Mouse (Mus musculus): Measurements from ENCODE around the gene Ddx52. TPM values are rescaled to one million over a fixed set of nuclear protein-coding genes. Genes with fewer than 3 reads are reported as not detected.

The Ddx52 gene
- polyA plus RNA-seq, 1 experiment from 2014 or later, result 13.0 TPM

DNA sequence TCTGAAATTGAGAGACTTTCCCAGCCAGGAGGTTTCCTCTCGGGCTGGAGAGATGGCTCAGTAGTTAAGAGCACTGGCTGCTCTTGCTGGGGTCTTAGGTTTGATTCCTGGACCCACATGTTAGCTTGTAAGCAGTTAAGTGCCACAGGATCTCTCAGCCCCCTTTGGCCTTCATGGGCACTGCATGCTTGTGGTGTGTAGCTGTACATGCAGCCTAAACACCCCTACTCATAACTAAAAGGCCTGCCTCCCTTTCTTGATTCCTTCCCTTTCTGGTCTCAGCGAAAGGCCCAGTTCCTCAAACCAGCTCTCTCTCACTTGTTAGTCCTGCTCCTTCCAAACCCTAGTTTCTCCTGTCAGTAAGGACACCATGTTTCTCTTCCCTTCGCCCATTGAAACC is 27.2 kb downstream of the Ddx52 start:
- Histone ChIP-seq H3K27ac (replicated peaks) (no peak overlapping the region), H3K27me3 (no peaks in the 10 kb centered on the region), H3K9me3 (replicated peaks) (no peaks in the 10 kb centered on the region), H3K4me1 (replicated peaks) (peaks cover 36% of the 10 kb centered on the region), H3K4me2 (no peak overlapping the region), H3K4me3 (replicated peaks) (no peak overlapping the region), H3K9ac (no peak overlapping the region), H3K36me3 (replicated peaks) (peaks cover 31% of the 10 kb centered on the region)
- WGBS (ENCODE audit: insufficient replicate concordance), result 72% methylated on average over 3 of the region's 3 CpGs
- ATAC-seq (ENCODE audit: insufficient read depth), result no peak

DNA sequence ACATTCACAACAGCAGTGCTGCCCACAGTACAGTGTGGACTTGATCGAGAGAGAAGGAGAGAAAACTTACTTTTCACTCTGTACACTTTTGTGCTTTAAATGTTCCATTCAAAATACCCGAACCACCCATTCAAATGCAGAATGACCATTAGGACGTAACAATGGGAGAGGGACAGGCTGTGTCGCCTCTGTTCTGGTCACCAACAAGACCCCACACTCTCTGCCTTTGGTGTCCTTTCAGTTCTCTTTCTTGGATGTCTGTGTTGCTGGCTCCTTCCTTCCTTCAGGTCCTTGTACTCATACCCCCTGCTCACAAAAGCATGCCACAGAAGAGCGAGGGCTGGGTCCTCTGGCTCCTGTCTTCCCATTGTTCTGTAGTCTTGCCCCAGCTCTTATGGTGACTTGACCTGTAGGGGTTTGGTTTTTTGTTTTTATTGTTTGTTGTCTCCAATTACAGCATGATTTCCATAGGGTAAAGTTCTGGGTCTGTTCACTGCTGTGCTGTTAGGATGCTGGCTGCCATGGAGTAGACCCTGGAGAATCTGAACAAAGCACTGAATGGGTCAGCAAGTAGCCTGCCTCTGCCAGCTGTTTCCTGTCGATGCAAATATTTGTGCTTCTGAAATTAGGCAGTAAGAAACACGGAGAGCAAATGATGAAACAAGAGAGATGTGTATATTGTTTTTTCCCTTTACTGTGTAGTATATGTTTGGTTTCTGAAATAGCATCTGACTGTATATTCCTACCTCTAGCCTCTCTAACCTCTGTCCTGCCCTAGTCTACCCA is 32.9 kb downstream of the Ddx52 start:
- Histone ChIP-seq H3K4me2 (peak overlapping the region; percentile 41; the same call in 1 of the 2 replicates), H3K36me3 (replicated peaks) (peaks cover 71% of the 10 kb centered on the region), H3K4me1 (replicated peaks) (peaks cover 20% of the 10 kb centered on the region), H3K27ac (replicated peaks) (no peak overlapping the region), H3K27me3 (no peaks in the 10 kb centered on the region), H3K4me3 (replicated peaks) (no peak overlapping the region), H3K9me3 (replicated peaks) (no peaks in the 10 kb centered on the region), H3K9ac (no peak overlapping the region)
- ATAC-seq (ENCODE audit: insufficient read depth), result no peak
- 74% methylated on average over 7 of the region's 7 CpGs for WGBS (ENCODE audit: insufficient replicate concordance)

DNA sequence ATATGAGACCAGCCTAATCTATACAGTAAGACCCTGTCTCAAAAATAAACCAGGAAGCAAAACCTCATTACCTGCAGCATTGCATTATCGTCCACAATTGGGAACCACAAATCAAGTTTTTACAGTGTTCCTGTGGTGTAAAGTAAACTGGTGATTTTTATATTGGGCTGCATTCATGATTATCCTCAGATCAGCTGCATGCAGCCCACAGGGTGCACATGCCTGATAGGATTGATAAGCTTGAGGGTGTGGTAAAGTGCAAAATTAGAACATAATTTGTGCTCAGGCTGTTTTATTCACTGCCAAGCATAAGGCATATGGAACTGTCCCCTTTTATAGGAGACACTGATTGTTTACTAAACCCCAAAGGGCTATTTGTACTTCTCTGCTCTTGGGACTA is 33.6 kb downstream of the Ddx52 start:
- Histone ChIP-seq H3K4me3 (replicated peaks) (no peak overlapping the region), H3K27ac (replicated peaks) (no peak overlapping the region), H3K9me3 (replicated peaks) (no peaks in the 10 kb centered on the region), H3K36me3 (replicated peaks) (peaks cover 72% of the 10 kb centered on the region), H3K4me1 (replicated peaks) (peaks cover 20% of the 10 kb centered on the region), H3K9ac (no peak overlapping the region), H3K4me2 (peak overlapping the region; percentile 41), H3K27me3 (no peaks in the 10 kb centered on the region)
- 25% methylated on average over 1 of the region's 1 CpGs for WGBS (ENCODE audit: insufficient replicate concordance)
- no peak; the same call in 1 of the 2 replicates for ATAC-seq (ENCODE audit: insufficient read depth)

DNA sequence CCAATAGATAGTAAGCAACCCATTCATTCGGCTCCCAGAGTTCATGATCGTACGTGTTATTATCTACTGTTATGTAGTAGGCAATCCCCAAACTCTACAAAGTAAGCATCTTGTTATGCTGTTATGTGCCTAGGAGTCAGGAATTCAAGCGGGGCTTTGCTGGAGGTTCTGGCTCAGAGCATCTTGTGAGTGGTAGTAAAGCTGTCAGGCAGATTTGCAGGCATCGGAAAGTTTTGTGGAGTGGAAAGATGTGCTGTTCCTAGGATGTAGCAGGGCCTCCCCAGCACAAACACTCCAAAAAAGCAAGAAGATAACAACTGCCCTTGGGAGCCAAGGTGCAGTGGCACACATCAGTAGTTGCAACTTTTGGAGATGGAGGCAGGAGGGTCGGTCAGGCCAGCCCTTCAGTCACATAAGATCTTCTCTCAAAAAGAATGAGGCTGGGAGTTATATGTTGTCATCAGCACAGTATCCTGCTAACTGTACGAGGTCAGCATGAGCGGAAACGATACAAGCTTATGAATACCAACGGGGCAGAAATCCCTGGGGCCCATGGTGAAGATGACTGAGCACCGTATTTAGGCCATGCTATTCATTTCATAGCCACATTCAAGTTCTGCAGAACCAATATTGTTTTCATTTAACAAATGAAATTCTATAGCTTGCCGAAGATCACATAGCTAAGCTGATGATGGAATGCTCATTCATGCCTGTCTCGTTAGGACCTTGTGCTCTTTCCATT is 34.5 kb downstream of the Ddx52 start:
- Histone ChIP-seq H3K9me3 (replicated peaks) (no peaks in the 10 kb centered on the region), H3K27ac (replicated peaks) (no peak overlapping the region), H3K4me1 (replicated peaks) (peaks cover 20% of the 10 kb centered on the region), H3K9ac (no peak overlapping the region), H3K36me3 (replicated peaks) (peaks cover 74% of the 10 kb centered on the region), H3K4me3 (replicated peaks) (no peak overlapping the region), H3K27me3 (no peaks in the 10 kb centered on the region), H3K4me2 (no peak overlapping the region)
- ATAC-seq (ENCODE audit: insufficient read depth), result no peak
- WGBS (ENCODE audit: insufficient replicate concordance), result 81% methylated on average over 13 of the region's 13 CpGs

DNA sequence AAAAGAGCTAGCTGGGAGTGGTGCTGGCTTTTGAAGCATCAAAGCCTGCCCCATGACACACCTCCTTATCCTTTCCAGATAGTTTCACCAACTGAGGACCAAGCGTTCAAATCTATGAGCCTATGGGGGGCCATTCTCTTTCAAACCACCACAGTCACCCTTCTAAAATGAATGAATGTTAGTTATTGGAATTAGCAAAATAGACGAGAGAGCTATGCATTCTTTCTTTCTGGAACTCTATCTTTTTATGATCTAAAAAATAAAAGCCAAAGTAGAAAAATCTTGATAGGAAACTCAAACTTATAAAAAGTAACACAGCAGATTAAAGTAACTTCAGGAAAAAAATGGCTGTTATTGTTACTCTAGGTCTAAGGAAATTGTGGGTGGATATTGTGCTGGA is 35.9 kb downstream of the Ddx52 start:
- Histone ChIP-seq H3K9me3 (replicated peaks) (no peaks in the 10 kb centered on the region), H3K36me3 (replicated peaks) (peaks cover 71% of the 10 kb centered on the region), H3K27ac (replicated peaks) (no peak overlapping the region), H3K4me3 (replicated peaks) (no peak overlapping the region), H3K9ac (no peak overlapping the region), H3K4me1 (replicated peaks) (peaks cover 20% of the 10 kb centered on the region), H3K27me3 (no peaks in the 10 kb centered on the region), H3K4me2 (no peak overlapping the region)
- 75% methylated on average over 2 of the region's 2 CpGs for WGBS (ENCODE audit: insufficient replicate concordance)
- ATAC-seq (ENCODE audit: insufficient read depth), result no peak

DNA sequence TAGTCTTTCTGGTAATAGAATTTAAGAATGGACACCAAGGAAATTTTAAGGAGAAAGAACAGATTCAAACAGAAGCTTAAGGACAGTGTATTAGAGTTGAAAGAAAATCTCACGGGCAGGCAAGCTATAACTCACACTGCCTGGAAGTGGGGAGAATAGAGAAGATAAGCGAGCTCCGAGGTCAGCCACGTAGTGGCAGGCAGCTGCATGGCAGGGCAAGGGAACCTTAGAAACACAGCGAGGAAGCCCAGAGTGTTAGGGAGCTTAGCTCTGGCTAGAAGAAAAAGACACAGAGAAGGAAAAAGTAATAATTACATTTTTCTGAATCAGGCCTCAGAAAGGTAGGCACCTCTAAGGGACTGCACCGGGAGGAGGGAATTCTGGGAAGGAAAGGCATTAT is 38.1 kb downstream of the Ddx52 start:
- no peak overlapping the region for H3K9ac ChIP-seq
- no peak overlapping the region for H3K27ac ChIP-seq (replicated peaks)
- no peaks in the 10 kb centered on the region for H3K27me3 ChIP-seq
- H3K9me3 ChIP-seq (replicated peaks), result no peaks in the 10 kb centered on the region
- no peak for ATAC-seq (ENCODE audit: insufficient read depth)
- peaks cover 79% of the 10 kb centered on the region for H3K36me3 ChIP-seq (replicated peaks)
- WGBS (ENCODE audit: insufficient replicate concordance), result 80% methylated on average over 6 of the region's 6 CpGs
- no peak overlapping the region for H3K4me3 ChIP-seq (replicated peaks)
- peaks cover 14% of the 10 kb centered on the region for H3K4me1 ChIP-seq (replicated peaks)
- H3K4me2 ChIP-seq, result no peak overlapping the region

DNA sequence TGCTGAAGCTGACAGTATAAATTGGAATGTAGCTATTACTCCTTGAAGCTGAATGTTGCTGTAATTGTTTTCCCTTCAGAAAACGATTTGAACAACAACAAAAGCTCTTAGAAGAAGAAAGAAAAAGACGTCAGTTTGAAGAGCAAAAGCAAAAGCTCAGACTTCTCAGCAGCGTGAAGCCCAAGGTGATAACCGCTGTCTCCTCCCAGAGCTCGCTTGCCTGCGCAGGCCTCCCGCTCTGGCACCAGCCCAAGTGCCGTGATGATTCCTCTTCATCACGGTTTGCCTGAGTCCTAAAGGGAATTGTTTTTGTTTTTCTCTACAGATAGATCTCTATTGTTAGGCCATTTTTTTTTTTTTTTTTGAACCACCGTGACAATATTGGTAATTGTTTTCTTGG is 39.5 kb downstream of the Ddx52 start:
- ATAC-seq (ENCODE audit: insufficient read depth), result no peak
- WGBS (ENCODE audit: insufficient replicate concordance), result 84% methylated on average over 10 of the region's 10 CpGs
- Histone ChIP-seq H3K4me1 (replicated peaks) (peaks cover under 1% of the 10 kb centered on the region), H3K4me3 (replicated peaks) (no peak overlapping the region), H3K9me3 (replicated peaks) (no peaks in the 10 kb centered on the region), H3K27ac (replicated peaks) (no peak overlapping the region), H3K36me3 (replicated peaks) (peaks cover 90% of the 10 kb centered on the region), H3K27me3 (no peaks in the 10 kb centered on the region), H3K9ac (no peak overlapping the region), H3K4me2 (no peak overlapping the region)

DNA sequence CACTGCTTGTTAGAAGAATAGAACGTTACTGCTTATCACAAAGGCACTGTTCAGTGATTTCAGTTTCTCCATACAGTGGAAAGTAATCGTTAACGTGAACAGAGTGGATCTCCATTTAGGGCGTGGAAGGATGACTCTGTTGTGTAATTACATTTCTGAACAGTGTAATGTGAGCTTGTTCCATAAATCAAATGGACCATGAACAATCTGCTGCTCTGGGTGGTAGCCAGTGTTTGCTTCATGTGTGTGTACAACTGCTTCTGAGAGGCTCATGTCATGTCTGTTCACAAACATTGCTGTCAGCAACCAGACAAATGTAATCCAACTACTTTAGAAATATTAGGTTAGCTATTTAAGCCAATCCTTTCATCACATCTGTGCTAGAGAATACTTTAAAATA is 49.8 kb downstream of the Ddx52 start:
- H3K27ac ChIP-seq (replicated peaks), result no peak overlapping the region
- H3K27me3 ChIP-seq, result no peaks in the 10 kb centered on the region
- H3K4me1 ChIP-seq (replicated peaks), result peaks cover 4% of the 10 kb centered on the region; the same call in 1 of the 2 replicates
- peaks cover 81% of the 10 kb centered on the region for H3K36me3 ChIP-seq (replicated peaks)
- 68% methylated on average over 4 of the region's 4 CpGs for WGBS (ENCODE audit: insufficient replicate concordance)
- no peak overlapping the region for H3K4me3 ChIP-seq (replicated peaks)
- no peak overlapping the region for H3K9ac ChIP-seq
- no peak for ATAC-seq (ENCODE audit: insufficient read depth)
- H3K9me3 ChIP-seq (replicated peaks), result no peaks in the 10 kb centered on the region
- H3K4me2 ChIP-seq, result no peak overlapping the region

DNA sequence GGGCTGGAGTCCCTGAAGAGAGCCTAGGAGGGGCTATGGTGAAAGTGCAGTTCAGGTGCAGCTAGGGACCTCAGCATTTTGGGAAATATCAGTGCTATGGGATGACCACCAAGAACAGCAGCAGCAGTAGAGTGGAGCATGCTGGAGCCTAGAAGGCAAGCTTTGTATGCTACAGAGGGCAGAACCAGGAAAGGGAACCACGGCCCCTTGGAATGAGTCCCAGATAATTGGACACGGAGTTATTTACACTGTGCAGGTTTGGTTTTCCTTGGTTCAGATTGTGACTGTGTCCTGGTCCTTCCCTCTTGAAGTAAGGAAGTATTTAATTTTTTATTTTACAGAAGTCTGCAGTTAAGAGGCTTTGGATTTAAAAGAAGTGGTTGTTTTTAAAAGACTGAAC is 51.6 kb downstream of the Ddx52 start:
- Histone ChIP-seq H3K4me1 (replicated peaks) (peaks cover 4% of the 10 kb centered on the region; the same call in 1 of the 2 replicates), H3K9ac (no peak overlapping the region), H3K27ac (replicated peaks) (no peak overlapping the region), H3K27me3 (no peaks in the 10 kb centered on the region), H3K4me2 (no peak overlapping the region), H3K4me3 (replicated peaks) (no peak overlapping the region), H3K36me3 (replicated peaks) (peaks cover 80% of the 10 kb centered on the region), H3K9me3 (replicated peaks) (no peaks in the 10 kb centered on the region)
- 82% methylated on average over 2 of the region's 2 CpGs for WGBS (ENCODE audit: insufficient replicate concordance)
- no peak for ATAC-seq (ENCODE audit: insufficient read depth)

DNA sequence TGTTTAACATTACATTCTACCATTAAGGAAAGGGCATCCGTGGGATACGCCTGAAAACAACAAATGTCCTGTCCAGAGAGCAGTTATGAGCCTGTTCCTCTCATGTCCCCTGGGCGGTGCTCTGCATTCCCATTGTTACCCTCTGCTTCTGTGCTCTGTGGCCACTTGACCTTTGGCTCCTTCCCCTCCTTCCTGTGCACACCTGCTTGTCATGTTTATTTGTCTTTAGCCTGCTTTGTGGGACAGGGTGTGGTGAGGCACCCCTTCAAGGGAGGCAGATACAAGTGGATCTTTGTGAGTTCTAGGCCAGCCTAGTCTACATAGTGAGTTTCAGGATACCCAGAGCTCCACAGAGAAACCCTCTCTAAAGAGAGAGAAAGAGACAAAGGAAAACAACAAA is 52.6 kb downstream of the Ddx52 start:
- Histone ChIP-seq H3K27ac (replicated peaks) (no peak overlapping the region), H3K27me3 (no peaks in the 10 kb centered on the region), H3K4me3 (replicated peaks) (no peak overlapping the region), H3K36me3 (replicated peaks) (peaks cover 81% of the 10 kb centered on the region), H3K4me2 (no peak overlapping the region), H3K9me3 (replicated peaks) (no peaks in the 10 kb centered on the region), H3K4me1 (replicated peaks) (peaks cover 4% of the 10 kb centered on the region; the same call in 1 of the 2 replicates), H3K9ac (no peak overlapping the region)
- ATAC-seq (ENCODE audit: insufficient read depth), result no peak
- 79% methylated on average over 3 of the region's 3 CpGs for WGBS (ENCODE audit: insufficient replicate concordance)

DNA sequence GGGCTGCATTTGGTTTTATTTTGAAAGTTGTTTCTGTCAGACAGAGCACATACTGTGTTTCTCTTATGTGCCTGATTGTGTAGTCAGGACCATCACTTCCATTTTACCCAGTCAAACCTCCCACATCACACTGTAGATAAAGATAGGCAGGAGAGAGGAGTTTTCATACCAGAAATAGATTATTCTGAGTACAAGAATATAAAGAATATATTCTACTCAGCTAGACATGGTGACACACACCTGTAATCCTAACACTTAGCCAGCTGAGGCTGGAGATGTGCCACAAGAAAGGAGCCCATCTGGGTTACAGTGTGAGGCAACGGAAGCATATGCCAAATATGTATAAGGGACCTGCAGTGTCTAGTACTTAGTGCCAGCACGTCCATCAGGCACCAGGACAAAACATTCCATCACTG is 53.7 kb downstream of the Ddx52 start:
- Histone ChIP-seq H3K9ac (no peak overlapping the region), H3K4me1 (replicated peaks) (peaks cover 4% of the 10 kb centered on the region; the same call in 1 of the 2 replicates), H3K4me2 (no peak overlapping the region), H3K9me3 (replicated peaks) (no peaks in the 10 kb centered on the region), H3K36me3 (replicated peaks) (peaks cover 77% of the 10 kb centered on the region), H3K4me3 (replicated peaks) (no peak overlapping the region), H3K27me3 (no peaks in the 10 kb centered on the region), H3K27ac (replicated peaks) (no peak overlapping the region)
- 75% methylated on average over 2 of the region's 2 CpGs for WGBS (ENCODE audit: insufficient replicate concordance)
- ATAC-seq (ENCODE audit: insufficient read depth), result no peak
